Mouse (Mus musculus): ENCODE results near the gene Akr1cl. TPM values are rescaled to one million over a fixed set of nuclear protein-coding genes. Genes with fewer than 3 reads are reported as not detected.

Akr1cl gene
- polyA plus RNA-seq, 1 experiment from 2014 or later = not detected

Other genes with a start within 250 kb of the Akr1cl start
- gene Plekhm3, start 75.9 kb downstream of the Akr1cl start, polyA plus RNA-seq (2014; fragmentation: Nextera tagmentation; extraction: Ambion mirVana) = 9.1 and 10.4 TPM in 2 replicates
- not detected in 2 replicates for gene Cryge, start 18.4 kb upstream of the Akr1cl start, polyA plus RNA-seq (2014; fragmentation: Nextera tagmentation; extraction: Ambion mirVana)
- gene Crygd, start 30.7 kb upstream of the Akr1cl start, polyA plus RNA-seq (2014; fragmentation: Nextera tagmentation; extraction: Ambion mirVana) = not detected in 2 replicates
- not detected in 2 replicates for gene Crygc, start 40.9 kb upstream of the Akr1cl start, polyA plus RNA-seq (2014; fragmentation: Nextera tagmentation; extraction: Ambion mirVana)
- gene Crygb, start 49.5 kb upstream of the Akr1cl start, polyA plus RNA-seq (2014; fragmentation: Nextera tagmentation; extraction: Ambion mirVana) = 0.99 TPM in 1 of 2 replicates, not detected in the other
- not detected in 2 replicates for gene Cryga, start 70.6 kb upstream of the Akr1cl start, polyA plus RNA-seq (2014; fragmentation: Nextera tagmentation; extraction: Ambion mirVana)
- gene Gm28845, start 86.8 kb upstream of the Akr1cl start, polyA plus RNA-seq (2014; fragmentation: Nextera tagmentation; extraction: Ambion mirVana) = 0.29 TPM in 1 of 2 replicates, not detected in the other
- 1.2 and 1.4 TPM in 2 replicates for gene D630023F18Rik, start 90.5 kb upstream of the Akr1cl start, polyA plus RNA-seq (2014; fragmentation: Nextera tagmentation; extraction: Ambion mirVana)
- 510 and 574 TPM in 2 replicates for gene Idh1, start 153.7 kb upstream of the Akr1cl start, polyA plus RNA-seq (2014; fragmentation: Nextera tagmentation; extraction: Ambion mirVana)
- 17.3 and 20.7 TPM in 2 replicates for gene Pikfyve, start 153.9 kb upstream of the Akr1cl start, polyA plus RNA-seq (2014; fragmentation: Nextera tagmentation; extraction: Ambion mirVana)
- gene Pth2r, start 249.3 kb upstream of the Akr1cl start, polyA plus RNA-seq (2014; fragmentation: Nextera tagmentation; extraction: Ambion mirVana) = 2.6 and 4.3 TPM in 2 replicates

All from hindbrain, embryonic 14.5 days (tissue).